Mouse (Mus musculus) liver, embryonic 11.5 days (tissue): ENCODE data around the gene Gtf2f1. TPM values are rescaled to one million over a fixed set of nuclear protein-coding genes. Genes with fewer than 3 reads are reported as not detected.

Experiments
- ATAC-seq: fragments of 200-750 bp; cut with Nextera tagmentation; replicated peaks from 2 replicates; pipeline ENCODE4 v1.8.0; 2017; ENCODE audit warnings: moderate number of reproducible peaks, mild to moderate bottlenecking, moderate TSS enrichment, moderate library complexity; ENCODE audit not compliant: low FRiP score
- DNase-seq: peaks from one replicate; pipeline ENCODE4 v3.0.0-alpha.2; 2017; ENCODE audit warnings: low spot score
- H3K27ac ChIP-seq: fragments of 300-500 bp; sonication (generic); 2 replicates; pipeline ENCODE4 v1.5.1; 2014; ENCODE audit warnings: mild to moderate bottlenecking, low read depth, low read length, control low read depth
- H3K27me3 ChIP-seq: fragments of 300-500 bp; sonication (generic); replicated peaks from 2 replicates; pipeline ENCODE4 v1.6.1; 2014; ENCODE audit warnings: low read length, mixed read lengths; ENCODE audit not compliant: control insufficient read depth, insufficient read depth
- H3K36me3 ChIP-seq: fragments of 300-500 bp; sonication (generic); 2 replicates; pipeline ENCODE4 v1.6.1; 2014; ENCODE audit warnings: mild to moderate bottlenecking, low read length, moderate library complexity, mixed read lengths; ENCODE audit not compliant: control insufficient read depth, insufficient read depth
- H3K4me1 ChIP-seq: fragments of 300-500 bp; sonication (generic); replicated peaks from 2 replicates; pipeline ENCODE4 v1.6.1; 2014; ENCODE audit warnings: low read length, mixed read lengths; ENCODE audit not compliant: control insufficient read depth, insufficient read depth
- H3K4me2 ChIP-seq: fragments of 300-500 bp; sonication (generic); 2 replicates; pipeline ENCODE4 v1.6.1; 2014; ENCODE audit warnings: mild to moderate bottlenecking, control low read depth, moderate library complexity
- H3K4me3 ChIP-seq: fragments of 300-500 bp; sonication (generic); 2 replicates; pipeline ENCODE4 v1.5.1; 2014; ENCODE audit warnings: low read depth, low read length, control low read depth
- H3K9ac ChIP-seq: fragments of 300-500 bp; sonication (generic); 2 replicates; pipeline ENCODE4 v1.6.1; 2014; ENCODE audit warnings: low read depth, low read length, control low read depth
- H3K9me3 ChIP-seq: fragments of 300-500 bp; sonication (generic); 2 replicates; pipeline ENCODE4 v1.6.1; 2016; ENCODE audit warnings: low read length, inconsistent platforms, mixed read lengths; ENCODE audit not compliant: control insufficient read depth
- WGBS: fragments of 180-500 bp; shearing (Covaris S2); extraction: QIAGEN DNeasy Blood & Tissue Kit; methylation state at CpG from one replicate; pipeline ENCODE4 v1.1.7; 2014; 5-methylcytosine and 5-hydroxymethylcytosine counted together
- polyA plus RNA-seq: library from polyadenylated mRNA; unstranded; fragments of >200 nt; fragmentation: Nextera tagmentation; extraction: Ambion mirVana; gene quantifications from 2 replicates; pipeline ENCODE4 v1.2.1, GENCODE M21; 2014

The Gtf2f1 gene
- polyA plus RNA-seq, 1 experiment from 2014 or later: 99.0 TPM

- Histone ChIP-seq H3K27me3 (no peaks in the 10 kb centered on the region), H3K4me1 (peaks cover 17% of the 10 kb centered on the region), H3K4me2 (peak within 1 kb of the TSS; percentile 88), H3K36me3 (peaks cover 42% of the 10 kb centered on the region), H3K4me3 (peak within 1 kb of the TSS; percentile 84), H3K27ac (peak within 1 kb of the TSS; percentile 48; the same call in 1 of the 2 replicates), H3K9me3 (no peaks in the 10 kb centered on the region), H3K9ac (peak within 1 kb of the TSS; percentile 73)
- WGBS: under 1% methylated on average over 38 of the region's 38 CpGs
- peak; percentile 88 for DNase-seq
- peak; percentile 99 for ATAC-seq
Observed at GRCm38 (mm10) chr17:56997029-56997667, 13.9 kb downstream of the Gtf2f1 start, which contains the start of gene Alkbh7. Gene Alkbh7 (plus strand): TSS chr17:56997339.

- peaks cover 44% of the 10 kb centered on the region for H3K36me3 ChIP-seq
- no peaks in the 10 kb centered on the region for H3K27me3 ChIP-seq
- no peaks in the 10 kb centered on the region for H3K9me3 ChIP-seq
- DNase-seq (no peak), ATAC-seq (no peak)
- H3K4me3 ChIP-seq: peak overlapping the region; percentile 84
- H3K9ac ChIP-seq: 0 out of 2 replicates have a peak overlapping the region, but pooled peaks have one; percentile 0
- H3K27ac ChIP-seq: no peak overlapping the region
- peaks cover 14% of the 10 kb centered on the region for H3K4me1 ChIP-seq
- H3K4me2 ChIP-seq: peak overlapping the region; percentile 88
- WGBS: 66% methylated on average over 2 of the region's 2 CpGs
Observed at GRCm38 (mm10) chr17:56996506-56996905, 14.6 kb downstream of the Gtf2f1 start.

GRCm38 (mm10) chr17:56995046-56995445 is 16.0 kb downstream of the Gtf2f1 start:
- Histone ChIP-seq H3K36me3 (peaks cover 47% of the 10 kb centered on the region), H3K9me3 (no peaks in the 10 kb centered on the region), H3K4me1 (peaks cover 19% of the 10 kb centered on the region), H3K4me2 (no peak overlapping the region), H3K27ac (no peak overlapping the region), H3K27me3 (no peaks in the 10 kb centered on the region), H3K9ac (no peak overlapping the region), H3K4me3 (no peak overlapping the region)
- no peak for DNase-seq
- WGBS: 90% methylated on average over 8 of the region's 8 CpGs
- ATAC-seq: no peak

GRCm38 (mm10) chr17:56990966-56991365 is 20.1 kb downstream of the Gtf2f1 start:
- Histone ChIP-seq H3K9ac (peak overlapping the region; percentile 87), H3K4me1 (peaks cover 8% of the 10 kb centered on the region), H3K36me3 (peaks cover 38% of the 10 kb centered on the region), H3K27me3 (no peaks in the 10 kb centered on the region), H3K27ac (no peak overlapping the region), H3K4me2 (peak overlapping the region; percentile 79), H3K4me3 (peak overlapping the region; percentile 83), H3K9me3 (no peaks in the 10 kb centered on the region)
- no peak for DNase-seq
- 58% methylated on average over 2 of the region's 2 CpGs for WGBS
- ATAC-seq: no peak

GRCm38 (mm10) chr17:56990115-56990746 is 20.9 kb downstream of the Gtf2f1 start, which contains the start of gene Clpp:
Gene Clpp (plus strand): TSS chr17:56990305.
- H3K4me1 ChIP-seq: peaks cover 8% of the 10 kb centered on the region
- peaks cover 31% of the 10 kb centered on the region for H3K36me3 ChIP-seq
- H3K27me3 ChIP-seq: no peaks in the 10 kb centered on the region
- peak within 1 kb of the TSS; percentile 87 for H3K9ac ChIP-seq
- H3K9me3 ChIP-seq: no peaks in the 10 kb centered on the region
- peak within 1 kb of the TSS; percentile 28 for H3K27ac ChIP-seq
- ATAC-seq (peak; percentile 94), DNase-seq (peak; percentile 95)
- peak within 1 kb of the TSS; percentile 79 for H3K4me2 ChIP-seq
- under 1% methylated on average over 52 of the region's 52 CpGs for WGBS
- peak within 1 kb of the TSS; percentile 83 for H3K4me3 ChIP-seq

GRCm38 (mm10) chr17:56989467-56990114 is 21.5 kb downstream of the Gtf2f1 start:
- peak overlapping the region; percentile 83 for H3K4me3 ChIP-seq
- 2% methylated on average over 25 of the region's 25 CpGs for WGBS
- ATAC-seq (peak; percentile 87), DNase-seq (peak; percentile 56)
- H3K9ac ChIP-seq: peak overlapping the region; percentile 87
- peaks cover 8% of the 10 kb centered on the region for H3K4me1 ChIP-seq
- H3K27ac ChIP-seq: peak overlapping the region; percentile 28; the same call in 1 of the 2 replicates
- H3K9me3 ChIP-seq: no peaks in the 10 kb centered on the region
- peak overlapping the region; percentile 79 for H3K4me2 ChIP-seq
- H3K36me3 ChIP-seq: peaks cover 26% of the 10 kb centered on the region
- H3K27me3 ChIP-seq: no peaks in the 10 kb centered on the region

- no peak for ATAC-seq
- Histone ChIP-seq H3K36me3 (peaks cover 21% of the 10 kb centered on the region), H3K27ac (no peak overlapping the region), H3K9ac (no peak overlapping the region), H3K4me3 (peak overlapping the region; percentile 83), H3K4me2 (peak overlapping the region; percentile 79), H3K27me3 (no peaks in the 10 kb centered on the region), H3K4me1 (peaks cover 8% of the 10 kb centered on the region), H3K9me3 (no peaks in the 10 kb centered on the region)
- DNase-seq: no peak
- 67% methylated on average over 7 of the region's 7 CpGs for WGBS
Observed at GRCm38 (mm10) chr17:56988921-56989430, 22.1 kb downstream of the Gtf2f1 start.

GRCm38 (mm10) chr17:56988441-56988840 is 22.6 kb downstream of the Gtf2f1 start:
- peaks cover 16% of the 10 kb centered on the region for H3K36me3 ChIP-seq
- H3K4me2 ChIP-seq: no peak overlapping the region
- H3K4me1 ChIP-seq: peaks cover 8% of the 10 kb centered on the region
- no peak overlapping the region for H3K4me3 ChIP-seq
- ATAC-seq (no peak), DNase-seq (no peak)
- 81% methylated on average over 7 of the region's 7 CpGs for WGBS
- H3K27me3 ChIP-seq: no peaks in the 10 kb centered on the region
- H3K27ac ChIP-seq: no peak overlapping the region
- H3K9ac ChIP-seq: no peak overlapping the region
- no peaks in the 10 kb centered on the region for H3K9me3 ChIP-seq
